Mouse (Mus musculus): ENCODE results near the gene Kdm4b. TPM values are rescaled to one million over a fixed set of nuclear protein-coding genes. Genes with fewer than 3 reads are reported as not detected.

Kdm4b gene
- polyA plus RNA-seq, 1 experiment from 2014 or later = 59.9 TPM

GRCm38 (mm10) chr17:56285995-56286394, 39.9 kb upstream of the Kdm4b start:
- Histone ChIP-seq H3K36me3 (ENCODE audit: control insufficient read depth, insufficient read depth, low read length) (peaks cover 4% of the 10 kb centered on the region), H3K4me3 (ENCODE audit: low read depth, low read length) (no peak overlapping the region), H3K4me2 (ENCODE audit: low read depth) (no peak overlapping the region), H3K27ac (ENCODE audit: low read depth, low read length) (no peak overlapping the region), H3K4me1 (ENCODE audit: control insufficient read depth, insufficient read depth, low read length) (peaks cover 10% of the 10 kb centered on the region), H3K9me3 (ENCODE audit: control insufficient read depth, low read length) (no peaks in the 10 kb centered on the region), H3K9ac (ENCODE audit: low read length) (no peak overlapping the region), H3K27me3 (ENCODE audit: control insufficient read depth, insufficient read depth, low read length) (no peaks in the 10 kb centered on the region)
- no peak for DNase-seq (ENCODE audit: low spot score)
- no peak for ATAC-seq (ENCODE audit: insufficient read depth, low FRiP score, low TSS enrichment)
- WGBS = 94% methylated on average over 11 of the region's 11 CpGs

GRCm38 (mm10) chr17:56287830-56288229, 38.0 kb upstream of the Kdm4b start:
- Histone ChIP-seq H3K27me3 (ENCODE audit: control insufficient read depth, insufficient read depth, low read length) (no peaks in the 10 kb centered on the region), H3K4me1 (ENCODE audit: control insufficient read depth, insufficient read depth, low read length) (peaks cover 10% of the 10 kb centered on the region), H3K4me2 (ENCODE audit: low read depth) (no peak overlapping the region), H3K9me3 (ENCODE audit: control insufficient read depth, low read length) (no peaks in the 10 kb centered on the region), H3K4me3 (ENCODE audit: low read depth, low read length) (no peak overlapping the region), H3K9ac (ENCODE audit: low read length) (no peak overlapping the region; the same call in 1 of the 2 replicates), H3K27ac (ENCODE audit: low read depth, low read length) (no peak overlapping the region), H3K36me3 (ENCODE audit: control insufficient read depth, insufficient read depth, low read length) (peaks cover 2% of the 10 kb centered on the region)
- 72% methylated on average over 3 of the region's 3 CpGs for WGBS
- DNase-seq (ENCODE audit: low spot score) (no peak), ATAC-seq (ENCODE audit: insufficient read depth, low FRiP score, low TSS enrichment) (no peak)

GRCm38 (mm10) chr17:56288866-56289265, 37.0 kb upstream of the Kdm4b start:
- H3K4me2 ChIP-seq (ENCODE audit: low read depth) = peak overlapping the region; percentile 63
- H3K4me1 ChIP-seq (ENCODE audit: control insufficient read depth, insufficient read depth, low read length) = peaks cover 10% of the 10 kb centered on the region
- no peak overlapping the region for H3K27ac ChIP-seq (ENCODE audit: low read depth, low read length)
- no peak overlapping the region for H3K9ac ChIP-seq (ENCODE audit: low read length)
- no peaks in the 10 kb centered on the region for H3K9me3 ChIP-seq (ENCODE audit: control insufficient read depth, low read length)
- no peaks in the 10 kb centered on the region for H3K27me3 ChIP-seq (ENCODE audit: control insufficient read depth, insufficient read depth, low read length)
- 53% methylated on average over 3 of the region's 3 CpGs for WGBS
- DNase-seq (ENCODE audit: low spot score) (no peak), ATAC-seq (ENCODE audit: insufficient read depth, low FRiP score, low TSS enrichment) (no peak)
- peaks cover 2% of the 10 kb centered on the region for H3K36me3 ChIP-seq (ENCODE audit: control insufficient read depth, insufficient read depth, low read length)
- H3K4me3 ChIP-seq (ENCODE audit: low read depth, low read length) = no peak overlapping the region

- ATAC-seq (ENCODE audit: insufficient read depth, low FRiP score, low TSS enrichment) (no peak), DNase-seq (ENCODE audit: low spot score) (peak; percentile 64)
- Histone ChIP-seq H3K9me3 (ENCODE audit: control insufficient read depth, low read length) (no peaks in the 10 kb centered on the region), H3K9ac (ENCODE audit: low read length) (peak overlapping the region; percentile 48), H3K4me1 (ENCODE audit: control insufficient read depth, insufficient read depth, low read length) (peaks cover 10% of the 10 kb centered on the region), H3K36me3 (ENCODE audit: control insufficient read depth, insufficient read depth, low read length) (peaks cover 2% of the 10 kb centered on the region), H3K27me3 (ENCODE audit: control insufficient read depth, insufficient read depth, low read length) (no peaks in the 10 kb centered on the region), H3K4me3 (ENCODE audit: low read depth, low read length) (peak overlapping the region; percentile 42), H3K27ac (ENCODE audit: low read depth, low read length) (peak overlapping the region; percentile 58; the same call in 1 of the 2 replicates), H3K4me2 (ENCODE audit: low read depth) (peak overlapping the region; percentile 63)
- WGBS = 3% methylated on average over 23 of the region's 23 CpGs
These were observed 36.2 kb upstream of the Kdm4b start for GRCm38 (mm10) chr17:56289371-56290331.

GRCm38 (mm10) chr17:56290388-56291170, 35.3 kb upstream of the Kdm4b start:
- DNase-seq (ENCODE audit: low spot score) (peak; percentile 90), ATAC-seq (ENCODE audit: insufficient read depth, low FRiP score, low TSS enrichment) (peak; percentile 75)
- Histone ChIP-seq H3K9me3 (ENCODE audit: control insufficient read depth, low read length) (no peaks in the 10 kb centered on the region), H3K4me1 (ENCODE audit: control insufficient read depth, insufficient read depth, low read length) (peaks cover 10% of the 10 kb centered on the region), H3K9ac (ENCODE audit: low read length) (peak overlapping the region; percentile 48), H3K27me3 (ENCODE audit: control insufficient read depth, insufficient read depth, low read length) (no peaks in the 10 kb centered on the region), H3K4me2 (ENCODE audit: low read depth) (peak overlapping the region; percentile 63), H3K4me3 (ENCODE audit: low read depth, low read length) (peak overlapping the region; percentile 42), H3K27ac (ENCODE audit: low read depth, low read length) (0 out of 2 replicates have a peak overlapping the region, but pooled peaks have one; percentile 35), H3K36me3 (ENCODE audit: control insufficient read depth, insufficient read depth, low read length) (peaks cover 2% of the 10 kb centered on the region; the same call in 1 of the 2 replicates)
- 3% methylated on average over 17 of the region's 17 CpGs for WGBS

- Histone ChIP-seq H3K9me3 (ENCODE audit: control insufficient read depth, low read length) (no peaks in the 10 kb centered on the region), H3K27me3 (ENCODE audit: control insufficient read depth, insufficient read depth, low read length) (no peaks in the 10 kb centered on the region), H3K27ac (ENCODE audit: low read depth, low read length) (0 out of 2 replicates have a peak overlapping the region, but pooled peaks have one; percentile 35), H3K4me2 (ENCODE audit: low read depth) (peak overlapping the region; percentile 41), H3K9ac (ENCODE audit: low read length) (peak overlapping the region; percentile 55), H3K4me1 (ENCODE audit: control insufficient read depth, insufficient read depth, low read length) (peaks cover 10% of the 10 kb centered on the region), H3K36me3 (ENCODE audit: control insufficient read depth, insufficient read depth, low read length) (no peaks in the 10 kb centered on the region; the same call in 1 of the 2 replicates), H3K4me3 (ENCODE audit: low read depth, low read length) (no peak overlapping the region; the same call in 1 of the 2 replicates)
- peak; percentile 91 for DNase-seq (ENCODE audit: low spot score)
- WGBS = 1% methylated on average over 16 of the region's 16 CpGs
- peak; percentile 78 for ATAC-seq (ENCODE audit: insufficient read depth, low FRiP score, low TSS enrichment)
These were observed 34.7 kb upstream of the Kdm4b start for GRCm38 (mm10) chr17:56291171-56291511.

- Histone ChIP-seq H3K27ac (ENCODE audit: low read depth, low read length) (no peak overlapping the region), H3K4me2 (ENCODE audit: low read depth) (peak overlapping the region; percentile 41; the same call in 1 of the 2 replicates)
- ATAC-seq (ENCODE audit: insufficient read depth, low FRiP score, low TSS enrichment) = no peak
These were observed 33.9 kb upstream of the Kdm4b start for GRCm38 (mm10) chr17:56291826-56292475.

GRCm38 (mm10) chr17:56292531-56293222, 33.2 kb upstream of the Kdm4b start, which contains the start of gene Plin3:
Gene Plin3 (minus strand): TSS chr17:56292873.
- Histone ChIP-seq H3K9me3 (ENCODE audit: control insufficient read depth, low read length) (no peaks in the 10 kb centered on the region), H3K4me1 (ENCODE audit: control insufficient read depth, insufficient read depth, low read length) (peaks cover 10% of the 10 kb centered on the region), H3K9ac (ENCODE audit: low read length) (no peak within 1 kb of the TSS; the same call in 1 of the 2 replicates), H3K27ac (ENCODE audit: low read depth, low read length) (no peak within 1 kb of the TSS), H3K4me2 (ENCODE audit: low read depth) (no peak within 1 kb of the TSS), H3K36me3 (ENCODE audit: control insufficient read depth, insufficient read depth, low read length) (no peaks in the 10 kb centered on the region), H3K27me3 (ENCODE audit: control insufficient read depth, insufficient read depth, low read length) (no peaks in the 10 kb centered on the region), H3K4me3 (ENCODE audit: low read depth, low read length) (no peak within 1 kb of the TSS)
- no peak for DNase-seq (ENCODE audit: low spot score)
- no peak for ATAC-seq (ENCODE audit: insufficient read depth, low FRiP score, low TSS enrichment)
- 79% methylated on average over 4 of the region's 4 CpGs for WGBS

More at GRCm38 (mm10) chr17:56291826-56292475, 33.9 kb upstream of the Kdm4b start:
- Histone ChIP-seq H3K9ac (ENCODE audit: low read length) (peak overlapping the region; percentile 55; the same call in 1 of the 2 replicates), H3K27me3 (ENCODE audit: control insufficient read depth, insufficient read depth, low read length) (no peaks in the 10 kb centered on the region), H3K36me3 (ENCODE audit: control insufficient read depth, insufficient read depth, low read length) (no peaks in the 10 kb centered on the region), H3K9me3 (ENCODE audit: control insufficient read depth, low read length) (no peaks in the 10 kb centered on the region), H3K4me3 (ENCODE audit: low read depth, low read length) (no peak overlapping the region), H3K4me1 (ENCODE audit: control insufficient read depth, insufficient read depth, low read length) (peaks cover 10% of the 10 kb centered on the region)
- WGBS = 70% methylated on average over 7 of the region's 7 CpGs
- no peak for DNase-seq (ENCODE audit: low spot score)

All from neural tube, embryonic 11.5 days (tissue).